Mouse (Mus musculus) limb, embryonic 12.5 days (tissue): ENCODE measurements at regions not wholly inside any gene's neighbourhood (a gene's known extent, or its start where the extent isn't known, plus 50 kb on each side); places are given as distances from the start of the nearest gene placed in this dataset.

Experiments
- ATAC-seq: fragments of 200-750 bp; cut with Nextera tagmentation; 2 replicates; pipeline ENCODE4 v1.8.0; 2017; ENCODE audit warnings: low read depth, moderate TSS enrichment; ENCODE audit not compliant: insufficient number of reproducible peaks, insufficient read depth, low FRiP score, low TSS enrichment
- H3K27ac ChIP-seq: fragments of 300-500 bp; sonication (generic); 2 replicates; pipeline ENCODE4 v1.5.1; 2016; ENCODE audit warnings: mild to moderate bottlenecking, moderate library complexity
- H3K27me3 ChIP-seq: fragments of 300-500 bp; sonication (generic); 2 replicates; pipeline ENCODE4 v1.6.1; 2016; ENCODE audit warnings: mild to moderate bottlenecking, moderate library complexity
- H3K36me3 ChIP-seq: fragments of 300-500 bp; sonication (generic); 2 replicates; pipeline ENCODE4 v1.6.1; 2016; ENCODE audit warnings: mild to moderate bottlenecking, moderate library complexity
- H3K4me1 ChIP-seq: fragments of 300-500 bp; sonication (generic); replicated peaks from 2 replicates; pipeline ENCODE4 v1.6.1; 2016
- H3K4me2 ChIP-seq: fragments of 300-500 bp; sonication (generic); 2 replicates; pipeline ENCODE4 v1.6.1; 2016; ENCODE audit warnings: mild to moderate bottlenecking, moderate library complexity
- H3K4me3 ChIP-seq: fragments of 300-500 bp; sonication (generic); replicated peaks from 2 replicates; pipeline ENCODE4 v1.5.1; 2016; ENCODE audit warnings: mild to moderate bottlenecking
- H3K9ac ChIP-seq: fragments of 300-500 bp; sonication (generic); replicated peaks from 2 replicates; pipeline ENCODE4 v1.6.1; 2016; ENCODE audit warnings: mild to moderate bottlenecking, moderate library complexity
- H3K9me3 ChIP-seq: fragments of 300-500 bp; sonication (generic); 2 replicates; pipeline ENCODE4 v1.6.1; 2016; ENCODE audit warnings: mild to moderate bottlenecking, moderate library complexity
- WGBS: fragments of 180-500 bp; shearing (Covaris S2); methylation state at CpG from one replicate; pipeline ENCODE4 v1.1.7; 2016; 5-methylcytosine and 5-hydroxymethylcytosine counted together

- 41% methylated on average over 3 of the region's 3 CpGs for WGBS
These were observed 639.2 kb upstream of the Gm11114 start for GRCm38 (mm10) chr9:84673327-84673726.

GRCm38 (mm10) chr9:84678416-84678815, 634.2 kb upstream of the Gm11114 start:
- Histone ChIP-seq H3K27ac (no peak overlapping the region), H3K9me3 (no peaks in the 10 kb centered on the region), H3K27me3 (no peaks in the 10 kb centered on the region), H3K36me3 (no peaks in the 10 kb centered on the region), H3K4me2 (no peak overlapping the region), H3K4me1 (no peaks in the 10 kb centered on the region), H3K9ac (no peak overlapping the region), H3K4me3 (no peak overlapping the region)
- 93% methylated on average over 1 of the region's 1 CpGs for WGBS
- ATAC-seq: no peak

More at GRCm38 (mm10) chr9:84673327-84673726, 639.2 kb upstream of the Gm11114 start:
- Histone ChIP-seq H3K27me3 (no peaks in the 10 kb centered on the region), H3K4me2 (no peak overlapping the region), H3K9ac (no peak overlapping the region), H3K27ac (no peak overlapping the region), H3K9me3 (no peaks in the 10 kb centered on the region), H3K36me3 (no peaks in the 10 kb centered on the region), H3K4me3 (no peak overlapping the region), H3K4me1 (no peaks in the 10 kb centered on the region)
- no peak for ATAC-seq

DNA sequence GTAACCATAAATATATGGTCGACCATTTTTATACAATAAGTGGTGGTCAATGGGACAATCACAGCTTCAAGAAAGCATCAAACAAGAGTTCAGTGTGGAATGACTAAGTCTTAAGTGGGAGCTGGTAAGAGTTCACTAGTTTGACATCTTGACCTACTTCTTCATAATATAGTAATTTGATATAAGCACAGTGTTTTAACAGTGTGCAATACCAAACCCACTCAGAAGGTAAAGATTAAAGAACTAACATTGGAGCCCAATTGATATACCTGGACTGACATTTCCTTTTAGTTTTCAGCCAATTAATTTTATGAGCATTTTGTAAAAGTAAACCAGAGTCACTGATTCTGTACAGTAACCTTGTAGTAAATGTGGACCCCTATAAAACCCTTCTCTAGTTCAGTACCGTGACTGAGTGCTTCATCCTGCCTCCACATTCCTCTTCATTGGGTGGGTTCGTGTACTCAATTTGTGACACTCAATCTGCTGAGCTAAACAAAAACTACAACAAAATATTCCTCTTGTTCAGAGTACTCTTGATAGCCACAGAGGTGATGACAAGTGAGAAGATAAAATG, 593.9 kb upstream of the Gm11114 start:
- WGBS: 50% methylated on average over 3 of the region's 3 CpGs
- Histone ChIP-seq H3K27ac (no peak overlapping the region), H3K4me1 (no peaks in the 10 kb centered on the region), H3K4me3 (no peak overlapping the region), H3K9ac (no peak overlapping the region), H3K9me3 (no peaks in the 10 kb centered on the region), H3K36me3 (no peaks in the 10 kb centered on the region), H3K27me3 (no peaks in the 10 kb centered on the region), H3K4me2 (no peak overlapping the region)
- ATAC-seq: no peak

DNA sequence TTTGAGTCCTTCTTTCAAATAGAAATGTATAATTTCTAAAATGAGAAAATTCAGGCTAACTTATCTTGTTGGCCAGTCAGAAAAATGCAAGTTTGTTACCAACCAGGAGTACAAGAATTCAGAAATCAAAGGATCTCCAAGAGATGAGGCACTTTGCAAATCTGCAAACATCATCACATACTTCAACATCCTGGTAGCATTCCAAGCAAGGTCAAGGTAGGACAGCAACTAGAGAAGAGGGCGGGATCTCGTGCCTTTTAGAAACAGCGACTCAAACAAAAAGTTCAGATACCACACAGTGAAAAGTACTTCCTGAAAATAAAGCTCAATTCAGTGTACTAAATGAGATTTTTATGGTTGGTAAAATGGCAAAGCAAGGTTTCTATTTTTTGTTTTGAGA, 593.2 kb upstream of the Gm11114 start:
- WGBS: 69% methylated on average over 3 of the region's 3 CpGs
- H3K27ac ChIP-seq: no peak overlapping the region

DNA sequence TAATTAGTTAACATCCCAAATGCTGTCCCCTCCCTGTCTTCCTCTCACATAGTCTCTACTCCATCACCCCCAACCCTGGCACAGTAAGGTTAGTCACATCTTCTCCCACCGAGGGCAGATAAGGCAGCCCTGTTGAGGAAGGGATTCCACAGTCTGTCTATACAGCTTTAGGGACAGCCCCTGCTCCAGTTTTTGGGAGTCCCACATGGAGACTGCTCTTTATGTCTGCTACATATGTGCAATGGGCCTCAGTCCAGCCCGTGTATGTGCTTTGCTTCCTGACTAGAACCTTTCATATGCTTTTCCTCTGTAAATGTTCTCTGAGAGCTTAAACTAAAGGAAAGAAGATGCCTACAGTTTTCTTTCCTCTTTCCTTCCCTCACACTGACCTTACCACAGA, 592.1 kb upstream of the Gm11114 start:
- Histone ChIP-seq H3K4me2 (no peak overlapping the region), H3K9ac (no peak overlapping the region), H3K9me3 (no peaks in the 10 kb centered on the region), H3K36me3 (no peaks in the 10 kb centered on the region), H3K27me3 (no peaks in the 10 kb centered on the region), H3K27ac (no peak overlapping the region), H3K4me3 (no peak overlapping the region), H3K4me1 (no peaks in the 10 kb centered on the region)
- ATAC-seq: no peak
- 89% methylated on average over 2 of the region's 2 CpGs for WGBS

More for the DNA sequence above, 593.2 kb upstream of the Gm11114 start:
- H3K4me3 ChIP-seq: no peak overlapping the region
- H3K4me2 ChIP-seq: no peak overlapping the region
- no peaks in the 10 kb centered on the region for H3K4me1 ChIP-seq
- no peaks in the 10 kb centered on the region for H3K36me3 ChIP-seq
- H3K9me3 ChIP-seq: no peaks in the 10 kb centered on the region
- no peaks in the 10 kb centered on the region for H3K27me3 ChIP-seq
- no peak overlapping the region for H3K9ac ChIP-seq
- no peak for ATAC-seq

DNA sequence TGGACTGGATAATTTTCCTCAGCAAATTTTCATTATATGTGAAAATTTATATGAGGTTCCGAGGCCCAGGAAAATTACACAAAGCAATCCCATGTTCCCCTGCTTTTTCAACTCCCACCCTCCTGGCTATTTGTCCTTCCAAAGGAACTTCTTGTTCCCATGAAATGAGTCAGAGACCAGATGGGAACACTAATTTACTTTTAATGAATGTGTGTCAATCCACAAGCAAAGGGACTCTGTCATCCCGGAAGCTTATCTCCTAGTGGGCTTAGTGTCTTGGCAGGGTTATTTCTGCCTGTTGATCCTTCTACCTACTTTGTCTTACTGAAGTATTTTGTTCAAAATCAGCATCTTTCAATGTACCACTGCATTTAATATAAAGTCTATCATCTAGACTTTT, 573.3 kb upstream of the Gm11114 start:
- Histone ChIP-seq H3K4me1 (no peaks in the 10 kb centered on the region), H3K9me3 (no peaks in the 10 kb centered on the region), H3K27ac (no peak overlapping the region), H3K27me3 (no peaks in the 10 kb centered on the region), H3K4me3 (no peak overlapping the region), H3K9ac (no peak overlapping the region), H3K36me3 (no peaks in the 10 kb centered on the region), H3K4me2 (no peak overlapping the region)
- 68% methylated on average over 2 of the region's 2 CpGs for WGBS
- no peak for ATAC-seq

- WGBS: 80% methylated on average over 2 of the region's 2 CpGs
- no peak for ATAC-seq
These were observed 572.2 kb upstream of the Gm11114 start for GRCm38 (mm10) chr9:84740336-84740735.

DNA sequence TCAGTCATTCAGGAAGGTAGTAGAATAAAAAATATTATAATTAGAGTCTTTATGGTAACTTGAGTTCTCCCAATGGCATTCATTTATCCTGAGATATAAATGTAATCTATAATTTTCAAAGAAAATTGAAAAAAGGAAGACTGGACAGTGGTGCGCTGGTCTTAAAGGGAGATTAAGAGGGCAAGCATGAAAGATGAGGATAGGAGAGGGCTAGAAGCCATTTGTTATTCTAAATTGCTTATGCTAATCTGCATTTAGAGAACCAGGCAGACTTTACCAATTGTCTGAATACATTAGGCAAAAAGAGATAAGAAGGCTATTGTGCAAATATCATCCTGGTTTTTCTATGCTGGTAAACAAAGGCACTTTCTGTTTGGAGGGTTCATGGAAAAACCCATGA, 558.2 kb upstream of the Gm11114 start:
- H3K4me3 ChIP-seq: no peak overlapping the region
- no peak for ATAC-seq
- no peaks in the 10 kb centered on the region for H3K4me1 ChIP-seq
- H3K9ac ChIP-seq: no peak overlapping the region
- no peaks in the 10 kb centered on the region for H3K9me3 ChIP-seq
- H3K27me3 ChIP-seq: no peaks in the 10 kb centered on the region
- no peak overlapping the region for H3K27ac ChIP-seq
- H3K36me3 ChIP-seq: no peaks in the 10 kb centered on the region
- 89% methylated on average over 1 of the region's 1 CpGs for WGBS
- H3K4me2 ChIP-seq: no peak overlapping the region

More at GRCm38 (mm10) chr9:84740336-84740735, 572.2 kb upstream of the Gm11114 start:
- H3K4me2 ChIP-seq: no peak overlapping the region
- H3K27ac ChIP-seq: no peak overlapping the region
- H3K27me3 ChIP-seq: no peaks in the 10 kb centered on the region
- no peaks in the 10 kb centered on the region for H3K9me3 ChIP-seq
- H3K4me3 ChIP-seq: no peak overlapping the region
- H3K36me3 ChIP-seq: no peaks in the 10 kb centered on the region
- no peak overlapping the region for H3K9ac ChIP-seq
- no peaks in the 10 kb centered on the region for H3K4me1 ChIP-seq

GRCm38 (mm10) chr9:84754828-84755227, 557.7 kb upstream of the Gm11114 start:
- Histone ChIP-seq H3K9me3 (no peaks in the 10 kb centered on the region), H3K4me2 (no peak overlapping the region), H3K27me3 (no peaks in the 10 kb centered on the region), H3K4me3 (no peak overlapping the region), H3K4me1 (no peaks in the 10 kb centered on the region), H3K9ac (no peak overlapping the region), H3K27ac (no peak overlapping the region), H3K36me3 (no peaks in the 10 kb centered on the region)
- no peak for ATAC-seq
- WGBS: 72% methylated on average over 2 of the region's 2 CpGs

GRCm38 (mm10) chr9:84774348-84774747, 538.2 kb upstream of the Gm11114 start:
- Histone ChIP-seq H3K36me3 (no peaks in the 10 kb centered on the region), H3K27me3 (no peaks in the 10 kb centered on the region), H3K4me2 (no peak overlapping the region), H3K4me3 (no peak overlapping the region), H3K9ac (no peak overlapping the region), H3K27ac (no peak overlapping the region), H3K9me3 (no peaks in the 10 kb centered on the region), H3K4me1 (no peaks in the 10 kb centered on the region)
- 75% methylated on average over 11 of the region's 11 CpGs for WGBS
- no peak for ATAC-seq

DNA sequence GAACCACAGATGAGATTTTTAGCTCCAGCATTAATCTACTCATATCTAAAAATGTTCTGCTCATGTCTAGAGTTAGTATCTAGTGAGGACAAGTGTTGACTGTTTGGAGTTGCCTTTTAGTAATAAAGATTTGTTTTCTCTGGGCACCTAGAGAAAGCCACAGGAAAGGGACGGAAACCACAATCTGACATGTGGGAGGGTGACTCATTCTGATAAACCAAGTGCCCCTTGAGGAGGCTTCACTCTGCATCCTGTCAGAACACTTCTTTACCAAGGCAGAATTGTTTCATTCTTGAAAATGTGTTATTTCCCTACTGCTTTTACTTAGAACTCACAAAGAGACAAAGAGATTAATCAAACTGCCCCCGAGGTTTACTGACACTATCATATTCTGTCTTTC, 537.4 kb upstream of the Gm11114 start:
- H3K4me2 ChIP-seq: no peak overlapping the region

GRCm38 (mm10) chr9:84779125-84779524, 533.4 kb upstream of the Gm11114 start:
- Histone ChIP-seq H3K36me3 (no peaks in the 10 kb centered on the region), H3K4me2 (no peak overlapping the region), H3K9me3 (no peaks in the 10 kb centered on the region), H3K9ac (no peak overlapping the region), H3K4me3 (no peak overlapping the region), H3K27me3 (no peaks in the 10 kb centered on the region), H3K4me1 (no peaks in the 10 kb centered on the region), H3K27ac (no peak overlapping the region)
- 93% methylated on average over 1 of the region's 1 CpGs for WGBS
- no peak for ATAC-seq

More for the DNA sequence above, 537.4 kb upstream of the Gm11114 start:
- no peak overlapping the region for H3K4me3 ChIP-seq
- 69% methylated on average over 2 of the region's 2 CpGs for whole genome bisulfite sequencing
- H3K27me3 ChIP-seq: no peaks in the 10 kb centered on the region
- no peak overlapping the region for H3K9ac ChIP-seq
- no peak overlapping the region for H3K27ac ChIP-seq
- H3K36me3 ChIP-seq: no peaks in the 10 kb centered on the region
- no peaks in the 10 kb centered on the region for H3K4me1 ChIP-seq
- H3K9me3 ChIP-seq: no peaks in the 10 kb centered on the region
- no peak for ATAC-seq
